Mouse (Mus musculus) heart, adult 9 months (tissue): ENCODE results near the gene Gab1.

Experiments used
- DNase-seq, 2 experiments: peaks; one replicate each; pipeline ENCODE4 v3.0.0; 2022; ENCODE audit warnings: low spot score in 2 of 2

Gab1 gene

DNA sequence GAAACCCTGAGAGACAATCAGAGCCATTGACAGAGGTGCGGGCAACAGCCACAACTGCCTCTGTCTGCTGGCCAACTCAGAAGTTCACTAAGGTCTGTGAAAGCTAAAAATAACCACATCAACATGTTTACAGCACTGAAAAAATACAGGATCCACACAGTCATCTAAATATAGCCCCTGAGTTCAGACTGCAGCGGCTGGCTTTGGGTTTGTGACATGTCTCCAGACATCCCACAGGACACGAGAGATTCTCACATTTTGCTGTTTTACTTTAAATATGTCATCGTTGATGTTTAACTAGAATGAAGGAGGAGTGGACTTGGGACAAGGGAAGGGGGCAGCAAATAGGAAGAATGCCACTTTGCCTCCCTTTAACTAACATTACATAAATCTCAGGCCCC lies 68.7 kb downstream of the Gab1 start:
- DNase-seq: peak; percentile 68 to 72

DNA sequence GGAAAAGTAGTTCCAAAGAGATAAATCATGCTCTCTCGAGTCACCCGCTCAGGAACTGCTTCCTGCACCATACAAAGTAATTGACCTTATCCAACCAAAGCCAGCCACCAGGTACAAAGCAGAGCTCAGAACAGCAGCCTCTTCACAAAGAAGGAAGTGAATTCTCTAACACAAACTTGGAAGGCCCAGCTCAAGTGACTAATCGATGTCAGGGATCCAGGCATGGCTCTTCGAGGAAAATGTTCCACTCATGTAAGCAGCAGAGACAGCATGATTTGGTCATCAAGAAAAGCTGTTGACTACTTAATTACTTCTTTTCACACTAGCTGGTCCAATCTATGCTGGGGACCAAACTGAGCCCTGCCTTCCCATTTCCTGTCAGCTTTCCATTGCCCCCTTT lies 69.4 kb downstream of the Gab1 start:
- DNase-seq: no peak

DNA sequence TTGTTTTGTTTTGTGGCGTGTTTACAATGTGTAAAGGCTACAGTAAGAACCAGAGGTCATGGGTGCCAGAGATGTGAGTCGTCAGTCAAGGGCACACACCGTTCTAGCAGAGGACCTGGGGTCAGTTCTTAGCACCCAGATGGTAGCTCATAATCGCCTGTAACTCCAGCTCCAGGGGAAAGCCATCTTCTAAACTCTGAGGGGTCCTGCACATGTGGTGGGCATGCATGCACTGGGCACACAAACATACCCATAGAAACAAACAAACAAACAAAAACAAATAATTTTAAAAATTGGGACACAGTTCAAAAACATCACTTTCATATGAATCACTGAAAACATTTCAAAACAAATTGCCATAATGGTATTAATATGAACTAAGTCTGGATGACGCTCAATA lies 69.9 kb downstream of the Gab1 start:
- no peak for DNase-seq

DNA sequence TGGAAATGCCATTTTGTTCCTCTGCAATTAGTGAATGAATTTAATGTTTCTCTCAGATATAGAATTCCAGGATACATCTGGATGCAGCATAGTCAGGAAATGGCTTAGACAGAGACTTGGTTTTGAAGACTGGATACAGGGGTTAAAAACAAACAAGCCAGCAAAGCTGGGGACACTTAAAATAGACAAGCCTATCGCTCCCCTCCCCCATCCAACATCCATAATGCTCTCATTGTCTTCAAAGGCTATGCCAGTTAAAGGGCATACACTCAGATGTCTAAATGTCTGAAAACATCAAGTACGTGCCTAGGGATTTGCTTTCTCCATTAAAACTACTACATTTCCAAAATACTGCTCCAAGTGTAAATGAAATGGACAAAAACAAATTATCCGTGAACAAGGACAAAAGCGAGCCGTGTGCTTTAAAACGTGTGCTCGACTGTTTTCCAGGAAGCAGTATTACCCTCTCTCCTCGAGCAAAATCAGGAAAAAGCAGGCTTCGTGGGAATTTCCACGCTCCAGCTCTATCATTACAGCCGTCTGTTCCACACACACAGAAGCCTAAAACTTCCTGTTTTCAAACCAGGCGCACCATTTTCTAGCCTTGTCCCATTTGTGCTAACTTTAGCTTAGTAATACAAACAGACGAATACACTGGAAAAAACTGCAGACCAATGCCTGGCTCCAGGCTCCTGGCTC lies 72.4 kb downstream of the Gab1 start:
- DNase-seq: no peak

DNA sequence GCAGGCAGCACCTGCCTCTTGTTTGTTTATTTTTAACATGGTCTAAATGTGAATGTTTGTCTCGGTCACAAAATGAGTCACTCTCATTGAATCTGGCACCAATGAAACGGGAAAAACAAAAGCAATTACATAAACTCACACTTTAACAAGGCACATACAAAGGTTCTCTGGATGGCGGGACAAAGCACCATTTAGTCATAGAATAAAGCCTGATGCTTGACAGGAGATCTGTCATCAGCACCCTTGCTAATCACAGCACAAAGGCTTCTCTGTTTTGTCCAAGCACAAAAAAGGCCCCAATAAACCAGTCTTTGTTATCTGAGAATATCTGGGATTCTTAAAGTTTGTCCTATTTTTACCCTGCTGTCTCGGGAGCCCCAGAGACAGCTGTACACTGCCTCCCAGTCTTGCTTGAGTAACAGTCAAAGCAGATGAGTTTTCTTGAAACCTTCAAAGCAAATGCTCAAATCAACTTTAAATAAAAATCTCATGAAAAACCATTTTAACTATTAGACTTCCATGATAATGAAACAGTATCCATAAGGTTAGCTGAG lies 76.2 kb downstream of the Gab1 start:
- no peak for DNase-seq

DNA sequence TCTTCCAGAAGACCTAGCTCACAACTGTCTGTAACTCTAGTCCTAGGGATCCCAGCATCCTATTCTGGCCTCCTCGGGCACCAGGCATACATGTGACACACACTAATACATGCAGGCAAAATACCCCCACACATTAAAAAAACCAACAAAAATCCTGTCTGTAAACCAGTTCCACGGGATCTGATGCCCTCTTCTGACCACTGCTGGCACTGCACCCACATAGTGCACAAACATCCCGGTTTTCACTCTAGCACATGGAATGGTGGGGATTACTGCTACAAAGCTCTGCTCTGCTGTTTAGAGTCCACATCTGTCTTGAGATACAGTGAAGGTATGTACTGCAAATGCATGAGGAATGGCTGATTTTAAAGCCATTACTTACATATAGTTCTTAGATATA lies 81.5 kb downstream of the Gab1 start:
- DNase-seq: no peak

DNA sequence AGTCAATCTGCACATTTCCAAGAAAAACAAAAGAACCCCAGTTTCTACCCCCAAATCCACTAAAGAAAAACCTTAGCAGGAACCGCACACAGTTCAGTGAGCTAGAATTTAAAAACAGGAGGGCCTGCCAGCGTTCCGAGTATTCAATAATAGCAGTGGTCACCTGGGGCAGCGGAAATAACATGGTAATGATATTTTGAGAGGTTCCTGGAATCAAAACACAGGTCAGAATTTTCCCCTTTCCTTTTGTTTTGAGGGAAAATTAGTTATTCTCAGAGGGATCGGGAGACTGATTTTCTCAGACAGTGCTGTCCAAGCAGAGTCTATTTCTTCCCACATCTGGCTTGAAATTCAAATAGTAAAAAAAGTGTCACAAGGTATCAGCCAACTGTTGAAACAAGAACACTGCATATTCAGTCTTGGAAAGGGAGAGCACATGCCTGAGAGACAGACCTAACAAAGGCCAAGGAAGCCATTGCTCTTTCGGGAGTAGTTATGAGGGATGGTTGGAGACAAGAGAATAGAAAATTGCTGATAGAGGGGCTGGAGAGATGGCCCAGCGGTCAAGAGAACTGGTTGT lies 82.0 kb downstream of the Gab1 start:
- DNase-seq: no peak

DNA sequence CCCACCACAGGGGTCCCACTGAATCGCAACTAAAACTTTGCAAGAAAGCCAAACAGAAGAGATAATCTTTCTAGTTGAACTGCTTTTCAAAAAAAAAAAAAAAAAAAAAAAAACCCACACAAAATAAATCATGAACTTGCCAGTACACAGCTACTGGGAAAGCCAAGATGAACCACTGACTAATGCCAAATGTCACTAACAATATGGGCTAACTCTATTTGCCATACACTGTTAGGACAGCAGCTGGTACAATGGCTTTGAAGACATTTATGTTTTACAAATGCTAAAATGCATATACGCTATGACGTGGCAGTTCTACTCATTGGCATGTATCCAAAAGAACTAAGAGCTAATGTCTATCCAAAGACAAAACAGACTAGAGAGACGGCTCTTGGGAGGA lies 84.2 kb downstream of the Gab1 start:
- DNase-seq: no peak

DNA sequence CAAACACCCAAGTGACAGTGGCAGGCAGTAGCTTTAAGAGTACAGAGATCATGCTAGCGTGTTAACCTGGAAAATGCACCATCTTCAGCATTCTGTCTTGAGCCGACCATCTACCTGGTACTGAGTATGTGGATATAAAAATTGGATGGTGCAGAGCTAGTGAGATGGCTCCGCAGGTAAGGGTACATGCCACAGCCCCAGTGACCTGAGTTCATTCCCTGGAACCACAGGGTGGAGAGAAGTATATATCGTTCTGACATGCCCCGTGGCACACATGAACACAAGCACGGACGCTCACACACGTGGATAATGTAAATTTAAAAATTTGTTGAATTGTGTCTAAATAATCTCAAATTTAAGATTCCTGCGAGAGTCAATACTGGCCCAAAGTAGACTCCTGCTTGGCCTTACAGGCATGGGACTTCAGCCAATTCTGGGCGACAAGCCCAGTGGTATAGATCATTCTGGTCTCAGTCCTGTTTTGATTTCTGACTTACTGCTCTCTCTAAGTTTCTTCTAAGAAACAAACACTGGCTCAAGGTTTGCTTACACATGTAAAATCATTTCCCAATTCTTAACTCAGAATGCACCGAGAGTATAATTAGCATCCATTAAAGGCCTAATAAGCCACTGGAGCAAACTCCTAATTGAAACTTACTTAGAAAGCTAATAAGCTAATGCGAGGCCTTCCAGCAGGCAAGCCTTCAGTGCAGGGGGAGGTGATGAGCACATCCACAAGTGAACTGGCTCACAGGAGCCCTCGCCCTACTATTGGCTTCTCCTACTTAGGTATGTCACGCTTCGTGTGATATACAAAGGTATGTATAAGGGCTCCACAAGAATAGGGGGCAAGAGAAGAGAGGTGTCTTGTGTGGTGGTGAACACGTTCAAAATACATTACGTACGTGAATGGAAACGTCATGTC lies 85.5 kb downstream of the Gab1 start:
- DNase-seq: no peak

DNA sequence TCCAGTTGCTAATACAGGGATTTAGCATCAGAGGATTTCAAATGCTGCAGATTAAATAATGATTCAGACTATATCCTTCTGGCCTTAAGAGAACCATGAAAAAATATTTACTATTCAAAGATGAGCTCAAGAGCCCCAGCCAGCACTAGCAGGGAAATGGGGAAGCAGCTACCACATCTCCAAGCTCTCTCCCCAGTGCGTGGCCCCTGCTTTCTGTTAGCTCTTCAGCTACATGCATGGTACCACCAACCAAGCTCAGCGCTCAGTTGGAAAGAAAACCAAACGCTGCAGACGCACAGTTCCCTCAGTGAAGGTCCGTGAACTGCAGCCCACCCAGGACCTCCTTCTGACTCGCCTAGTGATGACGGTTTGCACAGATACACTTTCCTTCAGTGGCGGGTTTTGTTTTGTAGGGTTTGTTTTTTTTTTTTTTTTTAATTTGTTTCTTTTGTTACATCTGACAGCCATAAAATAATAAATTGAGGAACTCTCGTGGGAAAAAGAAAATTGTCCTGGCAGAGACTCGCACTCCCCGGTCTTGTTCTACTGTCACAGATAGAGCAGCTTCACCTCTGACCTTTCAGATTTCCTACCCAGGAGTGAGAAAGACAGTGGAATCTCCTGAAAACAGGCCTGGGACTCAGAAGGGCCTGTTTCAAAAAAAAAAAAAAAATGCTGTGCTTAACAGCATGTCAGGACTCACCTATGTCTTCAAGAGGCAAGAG lies 86.4 kb downstream of the Gab1 start:
- no peak for DNase-seq

DNA sequence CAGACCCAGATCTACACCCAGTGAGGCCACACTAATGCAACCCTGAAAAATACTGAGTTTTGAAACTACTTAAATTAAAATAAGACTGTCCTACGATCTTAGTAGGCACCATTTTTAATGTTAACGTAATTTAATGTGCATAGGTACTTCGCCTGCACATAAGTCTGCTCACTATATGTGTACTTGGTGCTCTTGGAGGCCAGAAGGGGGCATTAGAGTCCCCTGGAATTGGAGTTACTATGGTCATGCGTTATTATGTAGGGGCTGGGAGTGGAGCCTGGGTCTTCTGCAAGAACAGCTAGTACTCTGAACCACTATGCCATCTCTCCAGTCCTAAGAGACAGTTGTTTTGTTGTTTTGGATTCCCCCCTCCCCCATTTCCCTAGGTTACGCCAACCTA lies 88.1 kb downstream of the Gab1 start:
- no peak for DNase-seq

DNA sequence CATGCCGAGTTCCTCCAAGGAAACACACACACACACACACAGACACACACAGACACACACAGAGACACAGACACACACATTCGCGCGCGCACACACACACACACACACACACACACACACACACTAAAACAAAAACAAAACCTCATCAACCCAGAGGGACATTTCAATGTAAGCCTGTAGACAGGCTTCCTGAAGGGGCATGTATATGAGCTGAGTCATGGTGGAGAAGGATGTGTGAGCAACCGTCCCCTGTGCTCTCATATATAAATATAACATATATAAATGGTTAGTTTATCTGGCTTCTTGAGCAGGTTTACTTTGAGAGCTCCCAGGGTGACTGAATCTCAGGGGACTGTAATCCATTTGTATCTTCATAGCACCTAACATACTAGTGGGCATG lies 91.0 kb downstream of the Gab1 start:
- DNase-seq: no peak

DNA sequence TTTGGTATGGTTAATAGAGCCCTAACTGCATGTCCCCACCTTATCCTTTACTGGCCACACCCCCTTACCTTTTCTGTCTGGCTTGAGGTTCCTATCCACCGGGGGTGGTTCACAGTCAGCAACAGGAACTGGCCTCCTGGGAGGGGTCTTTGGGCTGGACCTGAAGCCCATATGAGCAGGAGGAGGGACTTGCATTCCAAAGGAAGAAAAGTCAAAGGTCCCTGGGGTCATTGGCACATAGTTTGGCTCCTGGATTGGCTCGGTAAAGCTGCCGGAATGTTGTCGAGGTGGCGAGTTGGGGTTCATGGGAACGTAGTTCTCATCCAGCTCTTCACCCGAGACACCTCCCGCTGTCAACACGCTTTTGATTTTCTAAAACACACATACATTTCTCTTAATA lies 95.8 kb downstream of the Gab1 start:
- no peak for DNase-seq

DNA sequence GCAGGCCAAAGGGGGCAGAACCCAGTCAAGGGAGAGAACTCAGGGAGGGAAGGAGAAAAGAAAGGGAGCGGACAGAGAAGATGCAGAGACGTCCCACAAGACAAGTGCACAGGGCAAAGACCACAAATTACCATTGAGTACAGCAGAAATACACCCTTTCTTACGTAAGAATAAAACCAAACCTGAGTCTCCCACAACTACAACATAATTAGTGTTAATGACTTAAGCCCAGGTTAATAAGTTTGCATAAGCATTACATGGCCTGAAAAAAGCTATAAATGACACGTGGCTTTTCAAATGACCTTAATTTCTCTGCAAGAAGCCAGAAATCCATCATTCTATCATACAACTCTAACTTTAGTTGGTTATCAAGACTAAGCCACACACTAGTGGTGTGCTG lies 97.0 kb downstream of the Gab1 start:
- DNase-seq: no peak

DNA sequence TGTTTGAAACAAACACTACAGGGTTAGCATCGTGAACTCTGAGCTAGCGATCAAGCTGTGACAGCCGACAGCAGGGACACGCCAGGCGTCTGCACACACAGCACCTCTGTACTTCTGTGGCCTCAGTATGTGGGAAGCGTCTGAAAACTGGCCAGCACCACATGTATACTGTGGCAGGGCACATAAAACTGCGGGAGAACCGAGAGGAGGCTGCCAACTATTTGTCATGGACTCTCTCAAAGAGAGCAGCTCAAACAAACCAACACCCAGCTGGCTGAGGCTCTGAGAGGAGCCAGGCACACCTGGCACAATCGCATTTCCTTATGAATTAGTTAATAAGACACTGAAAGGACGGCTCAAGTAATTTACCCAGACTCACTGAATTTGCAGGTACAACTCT lies 99.0 kb downstream of the Gab1 start:
- peak in 1 of 2 experiments; percentile 11 for DNase-seq

DNA sequence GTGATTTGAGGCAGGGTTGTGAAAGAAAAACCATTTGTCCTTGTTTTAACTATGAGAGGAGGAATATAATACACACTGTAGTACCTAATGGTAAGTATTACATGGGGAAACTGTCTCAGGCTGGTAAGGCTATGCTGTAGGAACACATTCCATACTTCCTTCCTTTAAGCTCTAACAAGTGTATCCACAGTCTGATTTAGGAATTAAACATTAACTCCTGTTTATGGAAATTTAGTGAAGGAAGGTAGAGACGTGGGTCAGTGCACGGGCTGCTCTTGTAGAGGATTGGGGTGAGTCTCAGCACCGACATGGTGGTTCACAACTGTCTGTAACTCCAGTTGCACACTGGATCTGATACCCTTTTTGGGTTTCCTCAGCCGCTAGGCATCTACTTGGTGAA lies 100.0 kb downstream of the Gab1 start:
- no peak for DNase-seq

DNA sequence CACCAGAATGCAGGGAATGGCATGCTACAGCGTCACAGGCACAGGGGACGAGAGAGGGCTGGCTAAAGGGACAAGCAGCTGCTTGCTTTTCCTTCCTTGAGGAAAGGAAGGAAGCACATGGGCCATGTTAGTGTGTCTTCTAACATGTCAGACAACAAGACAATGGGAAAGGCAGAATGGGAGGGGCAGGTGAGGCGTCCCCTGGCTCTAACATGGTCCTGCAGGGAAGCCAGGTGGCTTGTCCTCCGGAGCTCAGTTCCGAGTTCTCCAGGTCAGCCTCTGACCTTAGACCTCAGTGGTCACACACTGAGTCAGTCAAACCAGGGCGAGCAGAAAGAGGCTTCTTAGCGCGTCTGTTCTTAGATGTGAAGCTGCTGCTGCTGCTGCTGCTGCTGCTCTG lies 103.9 kb downstream of the Gab1 start:
- DNase-seq: peak in 1 of 2 experiments; percentile 41

DNA sequence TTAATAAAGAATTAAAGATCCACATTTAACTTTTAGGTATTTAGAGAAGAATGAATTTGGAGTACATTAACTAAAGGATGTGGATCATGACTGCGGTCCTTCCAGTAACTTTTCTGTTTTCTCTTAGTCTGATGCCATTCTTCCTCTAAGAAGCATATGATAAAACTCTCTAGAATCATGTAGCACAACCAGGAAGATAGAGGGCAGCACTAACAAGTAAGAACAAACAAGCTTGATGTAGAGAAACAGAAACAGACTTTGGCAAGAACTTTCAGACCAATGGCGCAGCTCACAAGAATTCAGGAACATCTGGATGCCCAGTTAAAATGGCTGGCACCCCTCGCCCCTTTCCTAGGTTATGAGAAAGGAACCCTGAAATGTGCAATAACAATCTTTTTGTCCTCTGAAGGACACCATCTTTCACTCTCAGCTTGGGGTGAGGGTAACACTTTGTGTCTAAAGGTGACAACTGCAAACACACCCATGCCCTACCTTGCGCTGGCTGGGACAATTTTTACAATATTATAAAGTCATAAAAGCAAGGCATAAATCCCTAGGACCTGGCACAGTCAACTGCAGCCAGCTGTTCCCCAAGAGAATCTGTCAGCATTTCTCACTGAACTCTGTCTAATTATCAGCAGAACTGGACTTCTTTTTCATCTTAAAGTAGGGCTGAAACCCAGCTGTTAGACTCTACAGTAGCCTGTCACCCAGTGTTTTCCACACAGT lies 107.4 kb downstream of the Gab1 start:
- DNase-seq: peak; percentile 30 to 60

DNA sequence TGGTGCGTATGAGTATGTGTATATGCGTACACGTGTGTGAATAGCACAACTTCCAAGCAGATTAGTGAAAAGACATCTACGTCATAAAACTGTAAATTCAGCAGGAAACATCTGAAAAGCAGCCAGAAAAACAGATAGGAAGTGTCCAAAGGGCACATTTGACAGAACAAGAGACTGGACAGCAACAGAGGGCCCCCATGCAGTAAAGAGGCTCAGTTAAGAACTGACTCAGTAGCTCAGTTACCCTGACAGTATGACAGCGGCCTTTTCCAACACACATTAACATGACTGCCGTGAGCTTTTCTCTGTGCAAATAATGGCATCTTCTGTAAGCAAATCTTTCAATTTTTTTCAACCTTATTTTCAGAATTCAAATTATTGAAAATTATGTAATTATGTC lies 111.9 kb downstream of the Gab1 start:
- no peak for DNase-seq

DNA sequence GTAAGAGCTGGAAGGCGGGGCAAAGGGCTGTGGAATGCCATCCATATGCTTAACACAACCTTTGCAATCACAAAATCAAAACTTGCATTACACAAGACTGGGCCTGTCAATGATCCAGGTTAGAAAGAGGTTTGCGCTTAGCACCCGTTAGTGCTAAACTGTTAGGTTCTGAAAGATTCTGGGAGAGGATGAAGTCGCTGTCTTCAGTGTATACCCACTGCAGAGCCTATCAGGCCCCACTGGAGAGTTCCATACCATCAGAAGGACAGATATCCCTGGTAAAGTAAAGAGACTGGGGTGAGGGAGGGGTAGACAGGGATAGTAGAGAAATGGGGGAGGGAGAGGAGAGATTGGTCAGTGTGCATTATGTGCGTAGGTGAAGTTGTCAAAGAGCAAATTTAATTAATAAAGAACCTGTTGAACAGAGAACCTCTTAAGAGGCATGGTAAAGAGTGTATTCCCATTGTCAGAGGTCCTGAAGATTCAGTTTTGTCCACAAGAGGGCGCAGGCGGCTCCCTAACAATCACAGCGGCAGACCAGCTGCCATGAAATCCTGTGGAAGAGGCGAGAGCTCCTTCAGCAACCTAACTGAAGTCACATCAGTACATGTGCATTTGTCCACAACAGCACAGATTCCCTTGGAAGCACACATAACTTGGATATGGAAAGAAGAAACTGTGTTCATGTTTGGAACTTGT lies 127.2 kb downstream of the Gab1 start:
- DNase-seq: peak; percentile 41 to 75

DNA sequence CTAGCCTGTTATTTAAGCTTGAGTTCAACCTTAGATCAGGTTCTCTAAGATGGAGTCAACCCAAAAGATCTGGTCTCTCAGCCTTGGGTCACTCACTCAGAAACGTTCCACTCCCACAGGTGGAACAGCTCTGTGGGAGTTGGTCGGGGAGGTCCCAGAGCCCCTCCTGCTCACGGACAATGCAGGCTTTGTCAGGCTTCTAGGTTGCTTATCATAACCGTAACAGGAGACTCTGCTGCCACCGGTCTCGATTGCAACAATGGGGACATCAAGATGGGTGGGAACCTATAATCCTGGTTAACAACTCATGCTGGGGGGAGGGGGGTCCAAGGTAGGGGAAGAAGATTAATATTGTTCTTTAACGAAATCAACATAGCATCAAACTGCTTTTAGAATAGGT lies 127.9 kb downstream of the Gab1 start:
- DNase-seq: no peak
